Mouse (Mus musculus): ENCODE measurements around the gene Hist2h2ab. TPM values are rescaled to one million over a fixed set of nuclear protein-coding genes. Genes with fewer than 3 reads are reported as not detected.

Gene Hist2h2ab
- total RNA-seq, 2 experiments from 2014 or later = 8.4 to 256 TPM

Other genes with a start within 250 kb of the Hist2h2ab start
- gene Plekho1, start 223.9 kb upstream of the Hist2h2ab start, total RNA-seq (2015; ENCODE audit: low replicate concordance) = 12.6 and 13.4 TPM in 2 replicates
- 8.6 and 18.6 TPM in 2 replicates for gene Plekho1, start 223.9 kb upstream of the Hist2h2ab start, total RNA-seq (2017; ENCODE audit: low replicate concordance)
- gene Vps45, start 161.4 kb upstream of the Hist2h2ab start, total RNA-seq (2015; ENCODE audit: low replicate concordance) = 9.0 and 32.3 TPM in 2 replicates
- 8.2 and 34.4 TPM in 2 replicates for gene Vps45, start 161.4 kb upstream of the Hist2h2ab start, total RNA-seq (2017; ENCODE audit: low replicate concordance)
- gene Otud7b, start 115.3 kb upstream of the Hist2h2ab start, total RNA-seq (2015; ENCODE audit: low replicate concordance) = 4.6 and 9.4 TPM in 2 replicates
- 28.5 and 37.6 TPM in 2 replicates for gene Otud7b, start 115.3 kb upstream of the Hist2h2ab start, total RNA-seq (2017; ENCODE audit: low replicate concordance)
- gene Mtmr11, start 57.9 kb upstream of the Hist2h2ab start, total RNA-seq (2015; ENCODE audit: low replicate concordance) = not detected in 2 replicates
- gene Mtmr11, start 57.9 kb upstream of the Hist2h2ab start, total RNA-seq (2017; ENCODE audit: low replicate concordance) = not detected in 2 replicates
- 19.8 and 38.1 TPM in 2 replicates for gene Sf3b4, start 47.5 kb upstream of the Hist2h2ab start, total RNA-seq (2015; ENCODE audit: low replicate concordance)
- gene Sf3b4, start 47.5 kb upstream of the Hist2h2ab start, total RNA-seq (2017; ENCODE audit: low replicate concordance) = 6.2 and 9.5 TPM in 2 replicates
- not detected in 2 replicates for gene Sv2a, start 38.7 kb upstream of the Hist2h2ab start, total RNA-seq (2015; ENCODE audit: low replicate concordance)
- gene Sv2a, start 38.7 kb upstream of the Hist2h2ab start, total RNA-seq (2017; ENCODE audit: low replicate concordance) = not detected in 2 replicates
- 10.8 and 11.3 TPM in 2 replicates for gene Bola1, start 156 bp upstream of the Hist2h2ab start, total RNA-seq (2015; ENCODE audit: low replicate concordance)
- gene Bola1, start 156 bp upstream of the Hist2h2ab start, total RNA-seq (2017; ENCODE audit: low replicate concordance) = 4.9 and 15.5 TPM in 2 replicates
- 180 and 195 TPM in 2 replicates for gene Hist2h2ac, start 1.0 kb downstream of the Hist2h2ab start, total RNA-seq (2015; ENCODE audit: low replicate concordance)
- 7,308 and 8,144 TPM in 2 replicates for gene Hist2h2ac, start 1.0 kb downstream of the Hist2h2ab start, total RNA-seq (2017; ENCODE audit: low replicate concordance)
- gene Hist2h2be, start 1.3 kb downstream of the Hist2h2ab start, total RNA-seq (2015; ENCODE audit: low replicate concordance) = 46.5 and 50.7 TPM in 2 replicates
- gene Hist2h2be, start 1.3 kb downstream of the Hist2h2ab start, total RNA-seq (2017; ENCODE audit: low replicate concordance) = 35.9 and 44.5 TPM in 2 replicates
- gene Hist2h3c2, start 19.3 kb downstream of the Hist2h2ab start, total RNA-seq (2015; ENCODE audit: low replicate concordance) = 1,103 and 1,242 TPM in 2 replicates
- 928 and 1,001 TPM in 2 replicates for gene Hist2h3c2, start 19.3 kb downstream of the Hist2h2ab start, total RNA-seq (2017; ENCODE audit: low replicate concordance)
- gene Hist2h2aa2, start 20.4 kb downstream of the Hist2h2ab start, total RNA-seq (2015; ENCODE audit: low replicate concordance) = 454 and 530 TPM in 2 replicates
- 15,181 TPM in 1 of 2 replicates, not detected in the other for gene Hist2h2aa2, start 20.4 kb downstream of the Hist2h2ab start, total RNA-seq (2017; ENCODE audit: low replicate concordance)
- gene Hist2h2aa1, start 25.6 kb downstream of the Hist2h2ab start, total RNA-seq (2015; ENCODE audit: low replicate concordance) = not detected in 2 replicates
- gene Hist2h2aa1, start 25.6 kb downstream of the Hist2h2ab start, total RNA-seq (2017; ENCODE audit: low replicate concordance) = 13,356 and 26,437 TPM in 2 replicates
- 79.3 and 122 TPM in 2 replicates for gene Hist2h3c1, start 26.8 kb downstream of the Hist2h2ab start, total RNA-seq (2015; ENCODE audit: low replicate concordance)
- gene Hist2h3c1, start 26.8 kb downstream of the Hist2h2ab start, total RNA-seq (2017; ENCODE audit: low replicate concordance) = 53.9 and 62.7 TPM in 2 replicates
- 928 and 1,194 TPM in 2 replicates for gene Hist2h4, start 43.4 kb downstream of the Hist2h2ab start, total RNA-seq (2015; ENCODE audit: low replicate concordance)
- 316 and 543 TPM in 2 replicates for gene Hist2h4, start 43.4 kb downstream of the Hist2h2ab start, total RNA-seq (2017; ENCODE audit: low replicate concordance)
- gene Hist2h3b, start 48.8 kb downstream of the Hist2h2ab start, total RNA-seq (2015; ENCODE audit: low replicate concordance) = 2,922 and 3,470 TPM in 2 replicates
- gene Hist2h3b, start 48.8 kb downstream of the Hist2h2ab start, total RNA-seq (2017; ENCODE audit: low replicate concordance) = 1,426 and 2,043 TPM in 2 replicates
- gene Hist2h2bb, start 49.9 kb downstream of the Hist2h2ab start, total RNA-seq (2015; ENCODE audit: low replicate concordance) = 4,676 and 5,120 TPM in 2 replicates
- 18,393 and 25,698 TPM in 2 replicates for gene Hist2h2bb, start 49.9 kb downstream of the Hist2h2ab start, total RNA-seq (2017; ENCODE audit: low replicate concordance)
- 3.8 and 5.0 TPM in 2 replicates for gene Fcgr1, start 74.1 kb downstream of the Hist2h2ab start, total RNA-seq (2015; ENCODE audit: low replicate concordance)
- gene Fcgr1, start 74.1 kb downstream of the Hist2h2ab start, total RNA-seq (2017; ENCODE audit: low replicate concordance) = 4.1 TPM in 1 of 2 replicates, not detected in the other
- not detected in 2 replicates for gene BC107364, start 232.4 kb downstream of the Hist2h2ab start, total RNA-seq (2015; ENCODE audit: low replicate concordance)
- not detected in 2 replicates for gene BC107364, start 232.4 kb downstream of the Hist2h2ab start, total RNA-seq (2017; ENCODE audit: low replicate concordance)